ENCODE assay signal across 21 mouse cellular contexts in genomic region chr16:8388491-8388890, GRCm38 (mm10). TPM values are rescaled to one million over a fixed set of nuclear protein-coding genes. Genes with fewer than 3 reads are reported as not detected.
"Had no signal": no experiment of that assay in that cellular context is flagged by ENCODE, and none has a peak within 500 bp of the region (broad histone marks: within the 10 kb centered on the region; RNA-seq: fewer than 3 reads in every experiment).

No protein-coding gene starts in this region.

- H3K9me3 ChIP-seq: kidney, embryonic 15.5 days; limb, embryonic 13.5 days; liver, embryonic 12.5 days; lung, embryonic 15.5 days; megakaryocyte, embryonic 14.5 days; midbrain, embryonic 15.5 days; neural tube, embryonic 13.5 days; stomach, embryonic 15.5 days had no signal

- H3K9ac ChIP-seq: kidney, embryonic 15.5 days; limb, embryonic 13.5 days; liver, embryonic 12.5 days; lung, embryonic 15.5 days; midbrain, embryonic 15.5 days; neural tube, embryonic 13.5 days; stomach, embryonic 15.5 days had no signal

- H3K27ac ChIP-seq: kidney, embryonic 15.5 days; limb, embryonic 13.5 days; liver, embryonic 12.5 days; lung, embryonic 15.5 days; macrophage; midbrain, embryonic 15.5 days; neural tube, embryonic 13.5 days; stomach, embryonic 15.5 days had no signal

- H3K36me3 ChIP-seq: kidney, embryonic 15.5 days; limb, embryonic 13.5 days; liver, embryonic 12.5 days; lung, embryonic 15.5 days; midbrain, embryonic 15.5 days; neural tube, embryonic 13.5 days; stomach, embryonic 15.5 days had no signal

- H3K4me1 ChIP-seq: kidney, embryonic 15.5 days; limb, embryonic 13.5 days; liver, embryonic 12.5 days; lung, embryonic 15.5 days; megakaryocyte, embryonic 14.5 days; midbrain, embryonic 15.5 days; neural tube, embryonic 13.5 days; stomach, embryonic 15.5 days had no signal

- DNase-seq: kidney, adult 2 months; kidney, postnatal 14 days; layer of hippocampus, adult 9-11 months; left cerebral cortex, postnatal 4 days; lung, postnatal 14 days; retina, postnatal 1 day; right cerebral cortex, postnatal 4 days; spleen, adult 18-20 months; thymus, postnatal 36 days had no signal

- H3K27me3 ChIP-seq: kidney, embryonic 15.5 days; lung, embryonic 15.5 days; midbrain, embryonic 15.5 days; neural tube, embryonic 13.5 days; stomach, embryonic 15.5 days had no signal

- H3K4me3 ChIP-seq: kidney, embryonic 15.5 days; limb, embryonic 13.5 days; liver, embryonic 12.5 days; lung, embryonic 15.5 days; megakaryocyte, embryonic 14.5 days; midbrain, embryonic 15.5 days; neural tube, embryonic 13.5 days; stomach, embryonic 15.5 days had no signal

- H3K4me2 ChIP-seq: kidney, embryonic 15.5 days; limb, embryonic 13.5 days; liver, embryonic 12.5 days; lung, embryonic 15.5 days; midbrain, embryonic 11.5 days; midbrain, embryonic 15.5 days; neural tube, embryonic 13.5 days; stomach, embryonic 15.5 days had no signal

- ATAC-seq: liver, embryonic 12.5 days; midbrain, embryonic 15.5 days had no signal

RNA-seq across cellular contexts. Expression of gene Tmem114, which starts 36.4 kb away (rescaled TPM):
- total RNA-seq: monocyte, adult 5-6 weeks had no signal
- polyA plus RNA-seq: kidney, adult 2 months; liver, embryonic 12.5 days; liver, embryonic 16.5 days; lung, embryonic 15.5 days; macrophage; midbrain, embryonic 11.5 days had no signal
